Mouse (Mus musculus) hindbrain, embryonic 11.5 days (tissue): Measurements from ENCODE around the gene Srcin1. TPM values are rescaled to one million over a fixed set of nuclear protein-coding genes. Genes with fewer than 3 reads are reported as not detected.
A peak's percentile ranks its signal among the peaks of the same experiment; 100 is the strongest.

Source experiments
- ATAC-seq: fragments of 200-750 bp; cut with Nextera tagmentation; 2 replicates; pipeline ENCODE4 v1.8.0; 2017; ENCODE audit warnings: mild to moderate bottlenecking, moderate TSS enrichment, moderate library complexity; ENCODE audit not compliant: low FRiP score
- DNase-seq: peaks from one replicate; pipeline ENCODE4 v3.0.0-alpha.2; 2015; ENCODE audit warnings: low spot score
- H3K27ac ChIP-seq: fragments of 300-500 bp; sonication (generic); 2 replicates; pipeline ENCODE4 v1.5.1; 2014; ENCODE audit warnings: mild to moderate bottlenecking, low read depth, low read length
- H3K27me3 ChIP-seq: fragments of 300-500 bp; sonication (generic); 2 replicates; pipeline ENCODE4 v1.6.1; 2014; ENCODE audit warnings: mild to moderate bottlenecking, low read length, moderate library complexity, mixed read lengths; ENCODE audit not compliant: control insufficient read depth, insufficient read depth
- H3K36me3 ChIP-seq: fragments of 300-500 bp; sonication (generic); 2 replicates; pipeline ENCODE4 v1.6.1; 2014; ENCODE audit warnings: mild to moderate bottlenecking, low read length, moderate library complexity, mixed read lengths; ENCODE audit not compliant: control insufficient read depth, insufficient read depth
- H3K4me1 ChIP-seq: fragments of 300-500 bp; sonication (generic); replicated peaks from 2 replicates; pipeline ENCODE4 v1.6.1; 2014; ENCODE audit warnings: low read length, mixed read lengths; ENCODE audit not compliant: control insufficient read depth, insufficient read depth
- H3K4me2 ChIP-seq: fragments of 300-500 bp; sonication (generic); replicated peaks from 2 replicates; pipeline ENCODE4 v1.6.1; 2014; ENCODE audit warnings: mild to moderate bottlenecking, low read depth, low read length
- H3K4me3 ChIP-seq: fragments of 300-500 bp; sonication (generic); 2 replicates; pipeline ENCODE4 v1.5.1; 2014; ENCODE audit warnings: low read depth, low read length
- H3K9ac ChIP-seq: fragments of 300-500 bp; sonication (generic); 2 replicates; pipeline ENCODE4 v1.6.1; 2014; ENCODE audit warnings: low read depth, low read length
- H3K9me3 ChIP-seq: fragments of 300-500 bp; sonication (generic); 2 replicates; pipeline ENCODE4 v1.6.1; 2016; ENCODE audit warnings: low read length; ENCODE audit not compliant: control insufficient read depth
- WGBS: fragments of 180-500 bp; shearing (Covaris S2); extraction: QIAGEN DNeasy Blood & Tissue Kit; methylation state at CpG from one replicate; pipeline ENCODE4 v1.1.7; 2014; 5-methylcytosine and 5-hydroxymethylcytosine counted together
- polyA plus RNA-seq: library from polyadenylated mRNA; unstranded; fragments of >200 nt; fragmentation: Nextera tagmentation; extraction: Ambion mirVana; gene quantifications from 2 replicates; pipeline ENCODE4 v1.2.1, GENCODE M21; 2014

The Srcin1 gene
- polyA plus RNA-seq, 1 experiment from 2014 or later: 2.2 TPM

GRCm38 (mm10) chr11:97469828-97470227, 106.2 kb downstream of the Srcin1 start:
- H3K4me3 ChIP-seq: no peak overlapping the region
- H3K4me2 ChIP-seq: no peak overlapping the region
- H3K9me3 ChIP-seq: no peaks in the 10 kb centered on the region
- ATAC-seq (no peak), DNase-seq (no peak)
- H3K36me3 ChIP-seq: no peaks in the 10 kb centered on the region
- H3K4me1 ChIP-seq: no peaks in the 10 kb centered on the region
- H3K27me3 ChIP-seq: no peaks in the 10 kb centered on the region
- H3K9ac ChIP-seq: no peak overlapping the region
- 85% methylated on average over 7 of the region's 7 CpGs for WGBS
- H3K27ac ChIP-seq: no peak overlapping the region

- no peaks in the 10 kb centered on the region for H3K36me3 ChIP-seq
- H3K27me3 ChIP-seq: 0 out of 2 replicates have a peak, but pooled peaks cover under 1% of the 10 kb centered on the region
- H3K4me1 ChIP-seq: no peaks in the 10 kb centered on the region
- no peak overlapping the region for H3K4me2 ChIP-seq
- H3K4me3 ChIP-seq: no peak overlapping the region
- H3K9ac ChIP-seq: no peak overlapping the region
- peak; percentile 38; the same call in 1 of the 2 replicates for ATAC-seq
- no peak overlapping the region for H3K27ac ChIP-seq
- DNase-seq: peak; percentile 94
- WGBS: 47% methylated on average over 14 of the region's 14 CpGs
- H3K9me3 ChIP-seq: no peaks in the 10 kb centered on the region
Measured at GRCm38 (mm10) chr11:97468639-97469287, 107.2 kb downstream of the Srcin1 start.

- H3K27me3 ChIP-seq: peaks cover 10% of the 10 kb centered on the region; the same call in 1 of the 2 replicates
- H3K4me2 ChIP-seq: no peak overlapping the region
- 79% methylated on average over 10 of the region's 10 CpGs for WGBS
- H3K36me3 ChIP-seq: no peaks in the 10 kb centered on the region
- DNase-seq: no peak
- no peak overlapping the region for H3K4me3 ChIP-seq
- no peaks in the 10 kb centered on the region for H3K4me1 ChIP-seq
- no peak for ATAC-seq
- no peaks in the 10 kb centered on the region for H3K9me3 ChIP-seq
- H3K9ac ChIP-seq: no peak overlapping the region
- H3K27ac ChIP-seq: no peak overlapping the region
Measured at GRCm38 (mm10) chr11:97466444-97467160, 109.4 kb downstream of the Srcin1 start.

GRCm38 (mm10) chr11:97465957-97466356, 110.0 kb downstream of the Srcin1 start:
- Histone ChIP-seq H3K36me3 (no peaks in the 10 kb centered on the region), H3K4me3 (no peak overlapping the region), H3K9me3 (no peaks in the 10 kb centered on the region), H3K4me2 (no peak overlapping the region), H3K27me3 (peaks cover 10% of the 10 kb centered on the region; the same call in 1 of the 2 replicates), H3K9ac (no peak overlapping the region), H3K4me1 (no peaks in the 10 kb centered on the region), H3K27ac (no peak overlapping the region)
- no peak for ATAC-seq
- no peak for DNase-seq
- WGBS: 81% methylated on average over 12 of the region's 12 CpGs

- peaks cover 10% of the 10 kb centered on the region; the same call in 1 of the 2 replicates for H3K27me3 ChIP-seq
- DNase-seq (no peak), ATAC-seq (no peak)
- no peaks in the 10 kb centered on the region for H3K36me3 ChIP-seq
- H3K4me3 ChIP-seq: no peak overlapping the region
- no peaks in the 10 kb centered on the region for H3K4me1 ChIP-seq
- H3K9me3 ChIP-seq: no peaks in the 10 kb centered on the region
- 83% methylated on average over 4 of the region's 4 CpGs for WGBS
- H3K27ac ChIP-seq: no peak overlapping the region
- no peak overlapping the region for H3K9ac ChIP-seq
- no peak overlapping the region for H3K4me2 ChIP-seq
Measured at GRCm38 (mm10) chr11:97463991-97464390, 112.0 kb downstream of the Srcin1 start.

- ATAC-seq (no peak), DNase-seq (no peak)
- Histone ChIP-seq H3K9ac (peak overlapping the region; percentile 15; the same call in 1 of the 2 replicates), H3K4me3 (no peak overlapping the region), H3K9me3 (no peaks in the 10 kb centered on the region), H3K27ac (no peak overlapping the region), H3K36me3 (no peaks in the 10 kb centered on the region), H3K27me3 (peaks cover 10% of the 10 kb centered on the region; the same call in 1 of the 2 replicates), H3K4me2 (no peak overlapping the region), H3K4me1 (no peaks in the 10 kb centered on the region)
- 32% methylated on average over 33 of the region's 33 CpGs for WGBS
Measured at GRCm38 (mm10) chr11:97463166-97463565, 112.8 kb downstream of the Srcin1 start.

- 83% methylated on average over 6 of the region's 6 CpGs for WGBS
- no peaks in the 10 kb centered on the region for H3K9me3 ChIP-seq
- H3K27ac ChIP-seq: no peak overlapping the region
- H3K36me3 ChIP-seq: no peaks in the 10 kb centered on the region
- peaks cover 10% of the 10 kb centered on the region; the same call in 1 of the 2 replicates for H3K27me3 ChIP-seq
- ATAC-seq (no peak), DNase-seq (no peak)
- no peak overlapping the region for H3K4me2 ChIP-seq
- H3K4me3 ChIP-seq: no peak overlapping the region
- no peak overlapping the region for H3K9ac ChIP-seq
- no peaks in the 10 kb centered on the region for H3K4me1 ChIP-seq
Measured at GRCm38 (mm10) chr11:97462538-97462937, 113.4 kb downstream of the Srcin1 start.

- Histone ChIP-seq H3K36me3 (no peaks in the 10 kb centered on the region), H3K4me3 (no peak overlapping the region), H3K4me2 (no peak overlapping the region), H3K9me3 (no peaks in the 10 kb centered on the region), H3K9ac (no peak overlapping the region), H3K27ac (no peak overlapping the region), H3K27me3 (peaks cover 10% of the 10 kb centered on the region; the same call in 1 of the 2 replicates), H3K4me1 (no peaks in the 10 kb centered on the region)
- no peak for DNase-seq
- ATAC-seq: no peak
- WGBS: 92% methylated on average over 3 of the region's 3 CpGs
Measured at GRCm38 (mm10) chr11:97461307-97461820, 114.6 kb downstream of the Srcin1 start.
